Mouse (Mus musculus): Measurements from ENCODE around the gene B3gnt7. TPM values are rescaled to one million over a fixed set of nuclear protein-coding genes. Genes with fewer than 3 reads are reported as not detected.

The B3gnt7 gene
- polyA plus RNA-seq (2012; rRNA removed): 5.6 and 5.8 TPM in 2 replicates

GRCm38 (mm10) chr1:86302532-86302931, at the start of gene B3gnt7:
Gene B3gnt7, plus strand, starts transcription at chr1:86302832.
- TF ChIP-seq CTCF (IDR thresholded peaks at IDR 0.05; ENCODE audit: borderline replicate concordance, extremely low read depth, insufficient read depth, insufficient read length) (no peak), POLR2A (IDR thresholded peaks at IDR 0.05; ENCODE audit: borderline replicate concordance, extremely low read depth, insufficient read depth, insufficient read length, poor library complexity, severe bottlenecking) (no peak)
- no peak for DNase-seq (ENCODE audit: low read depth)

GRCm38 (mm10) chr1:86253410-86253809, 49.2 kb upstream of the B3gnt7 start:
- DNase-seq (ENCODE audit: low read depth): no peak
- TF ChIP-seq CTCF (IDR thresholded peaks at IDR 0.05; ENCODE audit: borderline replicate concordance, extremely low read depth, insufficient read depth, insufficient read length) (no peak), POLR2A (IDR thresholded peaks at IDR 0.05; ENCODE audit: borderline replicate concordance, extremely low read depth, insufficient read depth, insufficient read length, poor library complexity, severe bottlenecking) (no peak)

GRCm38 (mm10) chr1:86256311-86256710, 46.3 kb upstream of the B3gnt7 start:
- TF ChIP-seq CTCF (IDR thresholded peaks at IDR 0.05; ENCODE audit: borderline replicate concordance, extremely low read depth, insufficient read depth, insufficient read length) (no peak), POLR2A (IDR thresholded peaks at IDR 0.05; ENCODE audit: borderline replicate concordance, extremely low read depth, insufficient read depth, insufficient read length, poor library complexity, severe bottlenecking) (no peak)
- DNase-seq (ENCODE audit: low read depth): no peak

GRCm38 (mm10) chr1:86257228-86257627, 45.4 kb upstream of the B3gnt7 start:
- no peak for TF ChIP-seq CTCF (IDR thresholded peaks at IDR 0.05; ENCODE audit: borderline replicate concordance, extremely low read depth, insufficient read depth, insufficient read length)
- no peak for TF ChIP-seq POLR2A (IDR thresholded peaks at IDR 0.05; ENCODE audit: borderline replicate concordance, extremely low read depth, insufficient read depth, insufficient read length, poor library complexity, severe bottlenecking)
- DNase-seq (ENCODE audit: low read depth): no peak

- no peak for TF ChIP-seq CTCF (IDR thresholded peaks at IDR 0.05; ENCODE audit: borderline replicate concordance, extremely low read depth, insufficient read depth, insufficient read length)
- no peak for TF ChIP-seq POLR2A (IDR thresholded peaks at IDR 0.05; ENCODE audit: borderline replicate concordance, extremely low read depth, insufficient read depth, insufficient read length, poor library complexity, severe bottlenecking)
These were observed 44.3 kb upstream of the B3gnt7 start for GRCm38 (mm10) chr1:86258171-86258824.

GRCm38 (mm10) chr1:86263564-86264339, 38.9 kb upstream of the B3gnt7 start:
- DNase-seq (ENCODE audit: low read depth): no peak
- TF ChIP-seq POLR2A (IDR thresholded peaks at IDR 0.05; ENCODE audit: borderline replicate concordance, extremely low read depth, insufficient read depth, insufficient read length, poor library complexity, severe bottlenecking) (no peak), CTCF (IDR thresholded peaks at IDR 0.05; ENCODE audit: borderline replicate concordance, extremely low read depth, insufficient read depth, insufficient read length) (no peak)

More at GRCm38 (mm10) chr1:86258171-86258824, 44.3 kb upstream of the B3gnt7 start:
- DNase-seq (ENCODE audit: low read depth): no peak

- DNase-seq (ENCODE audit: low read depth): no peak
- TF ChIP-seq CTCF (IDR thresholded peaks at IDR 0.05; ENCODE audit: borderline replicate concordance, extremely low read depth, insufficient read depth, insufficient read length) (no peak), POLR2A (IDR thresholded peaks at IDR 0.05; ENCODE audit: borderline replicate concordance, extremely low read depth, insufficient read depth, insufficient read length, poor library complexity, severe bottlenecking) (no peak)
These were observed 37.6 kb upstream of the B3gnt7 start for GRCm38 (mm10) chr1:86265060-86265459.

GRCm38 (mm10) chr1:86268492-86269189, 34.0 kb upstream of the B3gnt7 start:
- no peak for DNase-seq (ENCODE audit: low read depth)

GRCm38 (mm10) chr1:86269190-86269508, 33.5 kb upstream of the B3gnt7 start:
- DNase-seq (ENCODE audit: low read depth): no peak
- TF ChIP-seq POLR2A (IDR thresholded peaks at IDR 0.05; ENCODE audit: borderline replicate concordance, extremely low read depth, insufficient read depth, insufficient read length, poor library complexity, severe bottlenecking) (no peak), CTCF (IDR thresholded peaks at IDR 0.05; ENCODE audit: borderline replicate concordance, extremely low read depth, insufficient read depth, insufficient read length) (no peak)

More at GRCm38 (mm10) chr1:86268492-86269189, 34.0 kb upstream of the B3gnt7 start:
- no peak for TF ChIP-seq POLR2A (IDR thresholded peaks at IDR 0.05; ENCODE audit: borderline replicate concordance, extremely low read depth, insufficient read depth, insufficient read length, poor library complexity, severe bottlenecking)
- no peak for TF ChIP-seq CTCF (IDR thresholded peaks at IDR 0.05; ENCODE audit: borderline replicate concordance, extremely low read depth, insufficient read depth, insufficient read length)

- DNase-seq (ENCODE audit: low read depth): no peak
- no peak for TF ChIP-seq CTCF (IDR thresholded peaks at IDR 0.05; ENCODE audit: borderline replicate concordance, extremely low read depth, insufficient read depth, insufficient read length)
- no peak for TF ChIP-seq POLR2A (IDR thresholded peaks at IDR 0.05; ENCODE audit: borderline replicate concordance, extremely low read depth, insufficient read depth, insufficient read length, poor library complexity, severe bottlenecking)
These were observed 30.9 kb upstream of the B3gnt7 start for GRCm38 (mm10) chr1:86271707-86272106.

GRCm38 (mm10) chr1:86277055-86277454, 25.6 kb upstream of the B3gnt7 start:
- DNase-seq (ENCODE audit: low read depth): no peak
- TF ChIP-seq CTCF (IDR thresholded peaks at IDR 0.05; ENCODE audit: borderline replicate concordance, extremely low read depth, insufficient read depth, insufficient read length): no peak
- TF ChIP-seq POLR2A (IDR thresholded peaks at IDR 0.05; ENCODE audit: borderline replicate concordance, extremely low read depth, insufficient read depth, insufficient read length, poor library complexity, severe bottlenecking): no peak

Measured in brain, embryonic 14.5 days (tissue).